Mouse (Mus musculus): Measurements from ENCODE around the gene Dcaf6.

Gene Dcaf6

DNA sequence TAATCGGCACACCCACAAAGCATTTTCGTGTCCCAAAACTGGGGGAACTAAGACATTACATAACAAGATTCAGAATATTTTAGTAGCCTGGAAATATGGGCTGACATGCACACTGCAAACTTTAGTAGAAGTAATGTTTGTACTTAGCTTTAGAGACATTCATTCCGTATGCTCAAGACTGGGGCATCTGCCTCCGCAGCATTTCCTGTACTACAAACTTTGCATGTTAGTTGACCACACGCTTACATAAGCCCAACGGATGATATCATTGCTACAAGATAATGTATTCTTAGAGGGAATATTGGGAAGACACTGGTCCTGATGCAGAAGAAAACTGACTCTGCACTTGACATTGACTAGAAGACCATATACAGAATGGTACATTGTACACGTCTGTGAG, 155.9 kb downstream of the Dcaf6 start:
- TF ChIP-seq GATA4 (IDR thresholded peaks at IDR 0.05; ENCODE audit: insufficient replicate concordance, low read length): no peak

- no peak for TF ChIP-seq GATA4 (IDR thresholded peaks at IDR 0.05; ENCODE audit: insufficient replicate concordance, low read length)
Measured at GRCm38 (mm10) chr1:165303209-165303608, 157.1 kb downstream of the Dcaf6 start.

GRCm38 (mm10) chr1:165302455-165303208, 157.6 kb downstream of the Dcaf6 start:
- no peak for TF ChIP-seq GATA4 (IDR thresholded peaks at IDR 0.05; ENCODE audit: insufficient replicate concordance, low read length)

DNA sequence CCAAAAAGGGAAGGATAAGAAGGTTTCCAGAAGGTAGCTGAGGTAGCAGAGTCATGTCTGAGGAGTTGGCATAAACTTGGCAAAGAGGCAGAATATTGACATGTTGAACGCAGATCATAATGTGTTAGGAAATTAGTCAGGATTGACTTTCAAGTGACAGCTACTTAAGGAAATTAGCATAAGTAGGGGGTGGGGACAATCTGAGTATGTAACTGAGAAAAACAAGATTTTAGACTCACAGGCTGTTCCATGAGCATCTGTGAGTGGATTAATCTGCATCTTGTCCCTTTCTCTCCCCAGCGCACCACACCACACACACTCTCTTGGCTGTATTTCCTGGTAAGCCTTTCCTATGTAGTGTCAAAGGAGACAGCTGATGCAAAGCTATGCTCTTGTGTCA, 158.7 kb downstream of the Dcaf6 start:
- TF ChIP-seq GATA4 (IDR thresholded peaks at IDR 0.05; ENCODE audit: insufficient replicate concordance, low read length): no peak

- no peak for TF ChIP-seq GATA4 (IDR thresholded peaks at IDR 0.05; ENCODE audit: insufficient replicate concordance, low read length)
Measured at GRCm38 (mm10) chr1:165301108-165301507, 159.2 kb downstream of the Dcaf6 start.

DNA sequence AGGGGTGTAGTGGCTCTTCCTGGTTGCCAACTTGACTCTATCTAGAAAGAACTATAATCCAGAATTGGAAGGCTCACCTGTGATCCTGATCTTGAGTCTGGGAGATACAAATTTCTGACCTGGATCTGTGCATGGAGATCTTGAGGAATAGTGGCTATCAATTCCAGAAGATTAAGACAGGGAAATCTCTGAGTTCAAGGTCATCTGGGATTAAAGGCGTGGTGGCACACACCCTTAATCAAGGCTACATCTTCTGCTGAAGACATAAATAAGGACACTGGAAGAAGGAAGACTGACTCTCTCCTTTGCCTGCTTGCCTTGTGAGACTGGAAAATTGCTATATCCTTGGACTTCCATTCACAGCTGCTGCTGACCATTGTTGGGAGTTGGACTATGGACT, 164.8 kb downstream of the Dcaf6 start, which contains the start of gene Gpr161:
Gpr161 (plus strand) TSS at position 301 of the 400 bp plus-strand sequence.
- no peak for TF ChIP-seq GATA4 (IDR thresholded peaks at IDR 0.05; ENCODE audit: insufficient replicate concordance, low read length)

- no peak for TF ChIP-seq GATA4 (IDR thresholded peaks at IDR 0.05; ENCODE audit: insufficient replicate concordance, low read length)
Measured at GRCm38 (mm10) chr1:165291606-165292005, 168.7 kb downstream of the Dcaf6 start.

- no peak for TF ChIP-seq GATA4 (IDR thresholded peaks at IDR 0.05; ENCODE audit: insufficient replicate concordance, low read length)
Measured at GRCm38 (mm10) chr1:165289831-165290230, 170.4 kb downstream of the Dcaf6 start.

DNA sequence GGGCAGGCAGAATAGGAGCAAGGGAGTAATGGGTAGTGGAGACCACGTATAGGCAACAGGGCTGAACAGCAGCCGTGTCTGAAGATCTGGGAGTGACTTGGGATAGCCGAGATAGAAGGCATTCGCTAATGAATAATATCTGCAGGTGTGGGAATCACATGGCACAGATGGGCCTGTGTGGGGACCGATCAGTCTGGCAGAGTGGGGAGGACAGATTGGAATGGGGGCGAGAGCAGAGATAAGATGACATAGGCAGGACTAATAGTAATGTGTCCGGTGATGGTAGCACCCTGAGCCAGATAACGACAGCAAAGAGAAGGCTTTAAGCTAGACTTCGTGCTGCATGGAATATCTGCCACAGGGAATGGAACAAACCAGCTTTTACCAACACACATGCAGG, 172.1 kb downstream of the Dcaf6 start:
- no peak for TF ChIP-seq GATA4 (IDR thresholded peaks at IDR 0.05; ENCODE audit: insufficient replicate concordance, low read length)

GRCm38 (mm10) chr1:165284096-165284495, 176.2 kb downstream of the Dcaf6 start:
- no peak for TF ChIP-seq GATA4 (IDR thresholded peaks at IDR 0.05; ENCODE audit: insufficient replicate concordance, low read length)

DNA sequence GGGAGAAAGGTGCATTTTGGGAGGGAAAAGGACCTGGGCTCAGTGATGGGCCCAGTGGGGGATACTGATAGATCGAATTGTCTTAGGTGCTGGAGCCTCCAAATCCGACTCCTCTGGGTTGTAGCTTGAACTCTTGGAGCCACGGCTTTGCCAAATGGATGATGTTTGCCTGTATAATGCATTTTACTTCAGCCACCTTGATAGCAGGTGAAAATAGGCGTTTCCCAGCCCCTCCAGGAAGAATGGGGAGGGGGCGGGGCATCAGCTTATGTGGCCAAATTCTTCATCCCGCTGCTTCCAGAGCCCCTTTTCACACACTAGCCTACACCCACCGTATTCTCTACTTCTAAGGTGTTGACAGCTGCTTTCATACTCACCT, 177.3 kb downstream of the Dcaf6 start:
- no peak for TF ChIP-seq GATA4 (IDR thresholded peaks at IDR 0.05; ENCODE audit: insufficient replicate concordance, low read length)

DNA sequence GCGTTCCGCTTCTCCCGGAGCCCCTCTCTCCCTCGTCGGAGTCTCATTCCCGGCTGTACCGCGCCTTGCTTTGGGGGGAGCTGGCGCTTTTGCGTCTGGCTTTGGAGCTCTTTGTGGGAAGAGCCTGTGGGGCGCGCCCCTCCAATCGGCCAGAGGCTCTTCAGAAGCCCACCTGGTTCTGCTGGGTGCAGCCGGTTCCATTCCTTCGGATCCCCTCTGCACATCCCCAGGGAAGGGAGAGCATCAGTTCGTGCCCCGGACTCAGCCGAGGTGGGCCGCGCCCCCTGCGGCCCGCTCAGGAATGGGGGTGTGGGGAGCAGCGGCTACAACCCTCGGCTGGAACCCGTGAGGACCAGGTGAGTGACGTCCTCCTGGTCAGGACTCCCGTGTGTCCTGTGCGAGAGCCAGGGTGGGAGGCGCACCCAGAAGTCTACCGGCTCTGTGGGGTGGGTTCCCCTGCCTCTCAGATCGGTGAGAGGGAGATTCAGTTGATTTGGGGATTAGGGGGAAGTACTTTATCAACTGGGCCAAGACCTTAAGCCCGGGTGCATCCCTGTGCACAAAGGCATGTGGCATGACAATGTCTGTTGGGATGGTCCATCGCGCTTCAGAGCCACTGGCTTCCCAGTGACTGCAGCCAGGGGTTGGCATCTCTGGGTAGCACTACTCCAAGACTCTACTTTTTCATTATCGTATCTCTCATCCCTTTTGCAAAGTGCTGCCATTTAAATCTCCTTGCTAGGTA, 177.9 kb downstream of the Dcaf6 start:
- TF ChIP-seq GATA4 (IDR thresholded peaks at IDR 0.05; ENCODE audit: insufficient replicate concordance, low read length): no peak

- no peak for TF ChIP-seq GATA4 (IDR thresholded peaks at IDR 0.05; ENCODE audit: insufficient replicate concordance, low read length)
Measured at GRCm38 (mm10) chr1:165281351-165282221, 178.7 kb downstream of the Dcaf6 start.

GRCm38 (mm10) chr1:165280741-165281140, 179.5 kb downstream of the Dcaf6 start:
- no peak for TF ChIP-seq GATA4 (IDR thresholded peaks at IDR 0.05; ENCODE audit: insufficient replicate concordance, low read length)

All from liver, adult (tissue).